Mouse (Mus musculus): ENCODE data around the gene 1600015I10Rik.

DNA sequence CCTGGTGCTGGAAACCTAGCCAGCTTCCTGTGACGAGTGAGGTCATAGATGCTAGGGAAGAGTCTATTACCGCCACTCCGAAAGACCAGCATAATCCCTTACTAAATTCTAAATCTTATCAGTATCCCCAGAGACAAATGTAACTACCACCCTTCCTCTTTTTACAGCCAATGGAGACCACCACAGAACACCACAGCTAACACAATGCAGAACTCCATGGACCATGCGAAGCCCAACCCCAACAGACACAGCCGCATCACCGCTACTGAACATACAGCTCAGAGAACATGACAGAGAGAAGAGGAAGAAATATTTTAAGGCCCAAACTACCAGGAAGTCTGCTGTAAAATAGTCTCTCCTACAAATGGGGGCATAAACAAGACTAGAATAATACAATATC lies 21.9 kb downstream of the 1600015I10Rik start:
- TF ChIP-seq CTCF (IDR thresholded peaks at IDR 0.05; ENCODE audit: insufficient read depth, low read length): no peak
- no peak for TF ChIP-seq POLR2A (IDR thresholded peaks at IDR 0.05; ENCODE audit: borderline replicate concordance, extremely low read depth, low read depth, low read length)
